Mouse (Mus musculus) c-Kit-negative CD71-positive TER-119-positive erythroid progenitor cells, embryonic 14.5 days (primary cell): Measurements from ENCODE around the gene Hnrnph1.

ENCODE experiments used
- DNase-seq: peaks from one replicate; pipeline ENCODE4 v3.0.0-alpha.2; 2013; ENCODE audit warnings: low read depth, low spot score

Gene Hnrnph1

GRCm38 (mm10) chr11:50403367-50404014 is 26.7 kb downstream of the Hnrnph1 start:
- DNase-seq = no peak

DNA sequence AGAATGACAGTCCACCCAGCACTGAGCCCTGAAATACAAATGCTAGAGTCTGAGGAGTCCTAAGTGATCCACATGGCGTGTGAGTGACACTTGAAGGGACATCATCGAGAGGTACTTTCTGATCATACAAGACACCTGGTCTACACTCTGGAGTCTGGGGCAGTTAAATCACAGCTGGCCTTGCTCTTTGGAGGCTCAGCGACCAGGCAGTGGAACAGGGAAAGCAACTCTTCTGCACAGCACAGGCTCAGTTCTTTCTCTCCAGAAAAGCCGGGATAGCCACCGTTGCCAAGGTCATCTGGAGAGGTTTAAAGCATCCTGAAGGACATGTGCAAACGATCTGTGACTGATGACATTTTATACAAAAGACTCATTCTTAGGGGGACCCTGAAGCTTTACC is 30.4 kb downstream of the Hnrnph1 start:
- no peak for DNase-seq

GRCm38 (mm10) chr11:50415563-50416241 is 38.9 kb downstream of the Hnrnph1 start:
- no peak for DNase-seq

DNA sequence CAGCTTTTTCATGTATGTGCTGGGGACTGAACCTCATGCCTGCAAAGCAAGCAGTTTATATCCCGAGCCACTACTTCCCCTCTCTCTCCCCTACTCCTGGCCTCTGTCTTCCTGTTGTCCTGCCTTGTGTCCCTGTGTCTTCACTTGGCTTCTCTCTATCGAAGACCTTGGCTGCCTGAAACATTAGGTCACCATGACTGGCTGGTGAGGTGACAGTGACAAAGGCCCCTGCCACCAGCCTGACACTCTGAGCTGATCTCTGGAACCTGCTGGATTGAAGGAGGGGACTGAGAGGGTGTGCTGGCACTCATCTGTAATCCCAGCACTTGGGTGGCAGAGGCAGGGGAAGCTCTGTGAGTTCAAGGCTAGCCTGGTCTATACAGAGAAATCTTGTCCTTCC is 41.1 kb downstream of the Hnrnph1 start:
- DNase-seq = no peak

DNA sequence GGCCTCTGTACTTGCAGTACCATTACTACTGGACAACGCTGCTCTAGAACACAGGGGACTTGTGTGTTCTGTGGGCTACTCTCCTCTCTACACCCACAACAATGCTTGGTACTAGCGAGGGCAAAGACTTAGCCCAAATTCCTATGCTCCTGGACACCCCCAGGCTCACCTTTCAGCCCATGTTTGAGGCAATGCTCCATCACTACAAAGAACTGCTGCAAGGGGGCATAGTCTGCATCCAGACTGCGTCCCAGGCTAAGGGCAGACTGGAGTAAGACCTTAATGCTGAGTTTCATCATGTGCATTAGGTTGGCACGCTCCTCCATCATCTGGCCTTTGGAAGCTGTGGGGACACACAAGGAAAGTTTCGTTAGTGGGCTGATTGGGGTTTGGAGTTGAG is 44.7 kb downstream of the Hnrnph1 start:
- DNase-seq = no peak

GRCm38 (mm10) chr11:50421934-50422780 is 45.4 kb downstream of the Hnrnph1 start:
- DNase-seq = peak; percentile 76

- DNase-seq = no peak
Observed at GRCm38 (mm10) chr11:50426056-50426455, 49.3 kb downstream of the Hnrnph1 start.

DNA sequence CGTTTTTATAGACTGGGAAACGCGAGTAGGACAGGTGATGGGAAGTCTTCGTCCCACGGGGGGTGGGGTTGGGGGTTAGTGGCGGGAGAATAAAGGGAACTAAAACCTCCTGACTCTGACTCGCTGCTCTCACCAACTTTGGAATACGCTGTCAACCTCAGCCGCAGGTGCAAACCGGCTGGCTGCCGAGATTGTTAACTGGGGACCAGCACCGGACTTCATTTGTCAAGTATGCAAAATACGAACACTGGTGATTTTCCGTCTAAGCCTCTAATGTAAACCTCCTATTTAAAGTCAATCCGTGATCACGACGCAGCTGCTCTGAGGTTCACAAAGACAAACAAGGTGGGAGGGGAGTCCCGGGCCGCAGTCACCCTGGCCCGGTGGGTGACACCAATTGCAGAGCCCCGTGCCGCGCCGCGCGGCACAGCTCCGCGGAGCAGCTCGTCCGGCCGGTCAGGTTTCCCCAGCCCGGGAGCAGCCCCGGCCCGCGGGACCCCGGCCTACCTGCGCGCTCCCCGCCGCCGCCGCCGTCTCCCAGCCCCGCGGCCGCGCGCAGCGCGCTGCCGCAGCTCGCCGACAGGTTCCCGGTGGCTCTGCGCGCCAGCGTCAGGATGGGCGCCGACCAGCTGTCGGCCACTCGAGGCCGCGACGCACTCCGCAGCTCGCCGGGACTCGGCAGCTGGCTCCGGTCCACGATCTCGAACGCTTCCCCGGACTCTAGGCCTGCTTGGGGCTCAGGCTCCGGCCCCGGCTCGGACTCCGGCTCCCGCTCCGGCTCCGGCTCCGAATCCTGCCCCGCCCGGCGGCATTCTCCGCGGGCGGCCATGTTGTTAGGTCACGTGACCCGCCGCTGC is 53.7 kb downstream of the Hnrnph1 start, which contains the start of gene Rufy1:
Gene Rufy1 (minus strand): TSS at position 849 of the 857 bp plus-strand sequence.
- peak; percentile 78 for DNase-seq

DNA sequence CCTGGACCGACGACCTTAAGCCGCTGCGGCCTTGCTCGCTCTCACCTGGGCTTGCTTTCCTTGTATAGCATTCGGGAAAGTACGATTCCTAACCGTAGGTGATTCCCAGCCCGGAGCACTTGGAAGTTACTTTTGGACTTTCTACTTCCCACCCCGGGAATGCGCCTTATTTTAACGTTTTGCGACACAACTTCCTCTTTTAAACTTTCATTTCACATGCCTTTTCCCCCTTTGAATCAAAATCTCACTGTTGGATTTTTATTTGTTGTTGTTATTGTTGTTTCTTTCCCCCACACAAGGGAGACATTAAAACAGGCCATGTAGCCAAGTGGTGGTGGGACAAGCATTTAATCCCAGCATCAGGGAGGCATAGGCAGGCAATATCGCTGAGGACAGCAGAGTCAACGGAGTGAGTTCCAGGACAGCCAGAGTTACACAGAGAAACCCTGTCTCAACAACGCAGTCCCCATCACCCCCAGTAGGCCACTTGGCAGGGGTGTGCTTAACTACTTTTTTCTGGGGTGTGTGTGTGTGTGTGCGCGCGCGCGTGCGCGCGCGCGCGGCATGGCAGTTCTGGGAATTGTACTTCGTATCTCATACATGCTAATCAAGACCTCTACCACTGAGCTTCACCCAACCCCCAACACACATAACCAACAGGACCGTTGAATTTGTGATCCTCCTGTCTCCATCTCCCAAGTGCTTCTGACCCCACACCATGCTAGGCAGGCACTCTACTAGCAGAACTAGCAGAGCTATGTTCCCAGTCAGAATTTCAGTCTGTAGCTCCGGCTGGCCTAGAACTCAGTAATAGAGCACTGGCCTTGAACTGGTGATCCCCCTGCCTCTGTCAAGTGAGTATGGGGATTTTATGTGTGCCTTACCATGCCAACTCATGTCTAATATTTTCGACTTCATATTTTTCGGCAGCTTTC is 54.6 kb downstream of the Hnrnph1 start:
- DNase-seq = peak; percentile 19

DNA sequence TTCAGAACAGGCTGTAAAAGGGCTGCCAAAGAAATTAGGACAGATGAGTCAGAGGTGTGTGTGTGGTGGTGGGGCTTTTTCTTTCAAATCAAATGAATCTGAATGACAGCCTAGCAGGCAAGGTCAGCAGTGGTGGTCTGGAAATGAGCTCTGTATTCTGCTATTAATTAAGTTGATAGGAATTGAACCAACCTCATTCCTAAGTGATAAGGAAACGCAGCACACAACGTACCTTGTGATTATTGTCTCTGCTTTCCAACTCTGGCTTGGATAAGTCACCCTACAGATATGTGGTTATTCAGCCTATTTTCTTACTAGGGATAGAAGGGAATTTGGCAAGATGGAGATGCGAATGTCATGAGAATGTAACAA is 55.3 kb downstream of the Hnrnph1 start:
- no peak for DNase-seq

- DNase-seq = no peak
Observed at GRCm38 (mm10) chr11:50432896-50433295, 56.1 kb downstream of the Hnrnph1 start.
